Mouse (Mus musculus): ENCODE measurements around the gene Hpse.

GRCm38 (mm10) chr5:100710012-100710411 lies 9.5 kb downstream of the Hpse start:
- TF ChIP-seq CTCF (IDR thresholded peaks at IDR 0.05; ENCODE audit: low read depth, low read length): no peak
- TF ChIP-seq TAL1 (conservative IDR thresholded peaks at IDR 0.05; ENCODE audit: low read depth, low read length): no peak

Measured in G1E (cell line).